Mouse (Mus musculus) C2C12 (cell line): ENCODE data around the gene Tff2.

ENCODE experiments used
- CTCF ChIP-seq: IDR thresholded peaks from one replicate; pipeline ENCODE4 v1.5.1; 2011; ENCODE audit not compliant: control insufficient read depth, insufficient read depth, insufficient read length
- MAX ChIP-seq: IDR thresholded peaks from one replicate; pipeline ENCODE4 v1.6.1; 2011; ENCODE audit warnings: mild to moderate bottlenecking, control low read depth
- MYOD1 ChIP-seq: IDR thresholded peaks from one replicate; pipeline ENCODE4 v1.6.1; 2011; ENCODE audit warnings: low read depth; ENCODE audit not compliant: control insufficient read depth, insufficient read length
- USF1 ChIP-seq: IDR thresholded peaks from one replicate; pipeline ENCODE4 v1.6.1; 2011; ENCODE audit warnings: low read depth, mild to moderate bottlenecking, control low read depth, moderate library complexity

DNA sequence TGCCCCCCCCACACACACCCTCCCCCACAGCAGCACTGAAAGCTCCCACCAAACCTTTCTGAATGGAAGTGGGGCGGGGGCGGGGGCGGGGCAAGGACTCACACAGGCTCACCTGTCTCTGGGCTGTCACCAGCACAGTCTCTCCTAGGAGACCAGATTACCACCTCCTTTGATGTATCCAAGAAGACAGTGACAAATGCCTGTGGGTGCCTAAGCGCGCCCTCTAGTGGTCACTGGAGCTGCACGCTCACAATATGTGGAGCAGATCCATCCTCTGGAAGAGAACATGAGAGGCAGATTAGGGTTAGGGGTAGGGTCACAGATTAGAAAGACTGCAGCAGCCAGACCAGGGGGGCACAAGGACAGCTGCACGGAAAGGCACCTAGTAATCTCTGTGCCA is 24.7 kb downstream of the Tff2 start:
- peak; percentile 26 for TF ChIP-seq CTCF
- TF ChIP-seq USF1: no peak
- TF ChIP-seq MYOD1: no peak
- no peak for TF ChIP-seq MAX
